Mouse (Mus musculus) forebrain, embryonic 16.5 days (tissue): ENCODE data around the gene Zfp524. TPM values are rescaled to one million over a fixed set of nuclear protein-coding genes. Genes with fewer than 3 reads are reported as not detected.
A peak's percentile ranks its signal among the peaks of the same experiment; 100 is the strongest.

ENCODE experiments used
- ATAC-seq: fragments of 200-750 bp; cut with Nextera tagmentation; 2 replicates; pipeline ENCODE4 v1.8.0; 2017; ENCODE audit warnings: mild to moderate bottlenecking, moderate library complexity
- H3K27ac ChIP-seq: fragments of 300-500 bp; sonication (generic); 2 replicates; pipeline ENCODE4 v1.5.1; 2014; ENCODE audit warnings: low read length, control low read depth
- H3K27me3 ChIP-seq: fragments of 300-500 bp; sonication (generic); replicated peaks from 2 replicates; pipeline ENCODE4 v1.6.1; 2014; ENCODE audit warnings: low read length; ENCODE audit not compliant: control insufficient read depth, insufficient read depth
- H3K36me3 ChIP-seq: fragments of 300-500 bp; sonication (generic); 2 replicates; pipeline ENCODE4 v1.6.1; 2014; ENCODE audit not compliant: control insufficient read depth, insufficient read depth
- H3K4me1 ChIP-seq: fragments of 300-500 bp; sonication (generic); replicated peaks from 2 replicates; pipeline ENCODE4 v1.6.1; 2014; ENCODE audit warnings: low read length; ENCODE audit not compliant: control insufficient read depth, insufficient read depth
- H3K4me2 ChIP-seq: fragments of 300-500 bp; sonication (generic); 2 replicates; pipeline ENCODE4 v1.6.1; 2014; ENCODE audit warnings: mild to moderate bottlenecking, low read length, control low read depth
- H3K4me3 ChIP-seq: fragments of 300-500 bp; sonication (generic); replicated peaks from 2 replicates; pipeline ENCODE4 v1.5.1; 2014; ENCODE audit warnings: mild to moderate bottlenecking, low read length, control low read depth
- H3K9ac ChIP-seq: fragments of 300-500 bp; sonication (generic); replicated peaks from 2 replicates; pipeline ENCODE4 v1.6.1; 2014; ENCODE audit warnings: low read depth, low read length, control low read depth
- H3K9me3 ChIP-seq: fragments of 300-500 bp; sonication (generic); 2 replicates; pipeline ENCODE4 v1.6.1; 2016; ENCODE audit warnings: low read length; ENCODE audit not compliant: control insufficient read depth
- WGBS: fragments of 180-500 bp; shearing (Covaris S2); extraction: QIAGEN DNeasy Blood & Tissue Kit; methylation state at CpG from one replicate; pipeline ENCODE4 v1.1.7; 2014; 5-methylcytosine and 5-hydroxymethylcytosine counted together
- polyA plus RNA-seq: library from polyadenylated mRNA; unstranded; fragments of >200 nt; fragmentation: Nextera tagmentation; extraction: Ambion mirVana; gene quantifications from 2 replicates; pipeline ENCODE4 v1.2.1, GENCODE M21; 2015

Gene Zfp524
- 10.3 and 11.3 TPM in 2 replicates for polyA plus RNA-seq

GRCm38 (mm10) chr7:5014251-5015117 is at the start of gene Zfp524, which contains the start of gene Fiz1:
Zfp524 (plus strand) TSS chr7:5014415.
Fiz1 (minus strand) TSS chr7:5014697.
- H3K4me1 ChIP-seq: peaks cover 15% of the 10 kb centered on the region
- no peaks in the 10 kb centered on the region for H3K27me3 ChIP-seq
- H3K36me3 ChIP-seq: peaks cover 23% of the 10 kb centered on the region
- peak within 1 kb of the TSS; percentile 99 for H3K27ac ChIP-seq
- peak within 1 kb of the TSS; percentile 71 for H3K4me2 ChIP-seq
- peak within 1 kb of the TSS; percentile 90 for H3K9ac ChIP-seq
- peak; percentile 81 for ATAC-seq
- H3K9me3 ChIP-seq: no peaks in the 10 kb centered on the region
- under 1% methylated on average over 42 of the region's 42 CpGs for WGBS
- H3K4me3 ChIP-seq: peak within 1 kb of the TSS; percentile 88

GRCm38 (mm10) chr7:4964988-4965387 is 49.2 kb upstream of the Zfp524 start:
- Histone ChIP-seq H3K4me2 (no peak overlapping the region), H3K27me3 (no peaks in the 10 kb centered on the region), H3K4me3 (no peak overlapping the region), H3K4me1 (no peaks in the 10 kb centered on the region), H3K9me3 (no peaks in the 10 kb centered on the region), H3K27ac (no peak overlapping the region), H3K36me3 (no peaks in the 10 kb centered on the region), H3K9ac (no peak overlapping the region)
- no peak for ATAC-seq
- 87% methylated on average over 5 of the region's 5 CpGs for WGBS

- H3K27ac ChIP-seq: no peak within 1 kb of the TSS
- no peaks in the 10 kb centered on the region for H3K9me3 ChIP-seq
- WGBS: 40% methylated on average over 6 of the region's 6 CpGs
- H3K4me2 ChIP-seq: no peak within 1 kb of the TSS
- no peaks in the 10 kb centered on the region for H3K36me3 ChIP-seq
- no peaks in the 10 kb centered on the region for H3K27me3 ChIP-seq
- no peak within 1 kb of the TSS for H3K9ac ChIP-seq
- no peak within 1 kb of the TSS for H3K4me3 ChIP-seq
- no peak for ATAC-seq
- H3K4me1 ChIP-seq: no peaks in the 10 kb centered on the region
Measured at GRCm38 (mm10) chr7:4971068-4971467, 43.1 kb upstream of the Zfp524 start, which contains the start of gene Sbk3. Sbk3 (minus strand) TSS chr7:4971168.

GRCm38 (mm10) chr7:4971710-4972109 is 42.5 kb upstream of the Zfp524 start:
- Histone ChIP-seq H3K4me2 (no peak overlapping the region), H3K36me3 (no peaks in the 10 kb centered on the region), H3K9ac (no peak overlapping the region), H3K9me3 (peaks cover under 1% of the 10 kb centered on the region; the same call in 1 of the 2 replicates), H3K4me3 (no peak overlapping the region), H3K27me3 (no peaks in the 10 kb centered on the region), H3K4me1 (no peaks in the 10 kb centered on the region), H3K27ac (no peak overlapping the region)
- 36% methylated on average over 7 of the region's 7 CpGs for WGBS
- no peak for ATAC-seq

GRCm38 (mm10) chr7:4972321-4973047 is 41.7 kb upstream of the Zfp524 start:
- 80% methylated on average over 18 of the region's 18 CpGs for WGBS
- Histone ChIP-seq H3K36me3 (no peaks in the 10 kb centered on the region), H3K4me2 (no peak overlapping the region), H3K4me3 (no peak overlapping the region), H3K27ac (no peak overlapping the region), H3K9ac (no peak overlapping the region), H3K27me3 (no peaks in the 10 kb centered on the region), H3K4me1 (no peaks in the 10 kb centered on the region), H3K9me3 (peaks cover 4% of the 10 kb centered on the region; the same call in 1 of the 2 replicates)
- no peak for ATAC-seq

GRCm38 (mm10) chr7:4975455-4975854 is 38.8 kb upstream of the Zfp524 start:
- H3K27ac ChIP-seq: no peak overlapping the region
- no peaks in the 10 kb centered on the region for H3K36me3 ChIP-seq
- H3K4me1 ChIP-seq: no peaks in the 10 kb centered on the region
- H3K9me3 ChIP-seq: peaks cover 4% of the 10 kb centered on the region; the same call in 1 of the 2 replicates
- no peak overlapping the region for H3K4me3 ChIP-seq
- no peaks in the 10 kb centered on the region for H3K27me3 ChIP-seq
- H3K4me2 ChIP-seq: no peak overlapping the region
- ATAC-seq: no peak
- H3K9ac ChIP-seq: no peak overlapping the region
- 63% methylated on average over 4 of the region's 4 CpGs for WGBS

- no peak overlapping the region for H3K9ac ChIP-seq
- WGBS: 91% methylated on average over 7 of the region's 7 CpGs
- H3K36me3 ChIP-seq: no peaks in the 10 kb centered on the region
- no peak overlapping the region for H3K27ac ChIP-seq
- no peak for ATAC-seq
- no peaks in the 10 kb centered on the region for H3K4me1 ChIP-seq
- H3K27me3 ChIP-seq: no peaks in the 10 kb centered on the region
- H3K9me3 ChIP-seq: peaks cover 4% of the 10 kb centered on the region; the same call in 1 of the 2 replicates
- H3K4me2 ChIP-seq: no peak overlapping the region
- H3K4me3 ChIP-seq: no peak overlapping the region
Measured at GRCm38 (mm10) chr7:4976832-4977231, 37.4 kb upstream of the Zfp524 start.

GRCm38 (mm10) chr7:4988250-4988649 is 26.0 kb upstream of the Zfp524 start:
- H3K9ac ChIP-seq: no peak overlapping the region
- no peak for ATAC-seq
- WGBS: 78% methylated on average over 2 of the region's 2 CpGs
- H3K4me2 ChIP-seq: no peak overlapping the region
- H3K9me3 ChIP-seq: no peaks in the 10 kb centered on the region
- no peak overlapping the region for H3K27ac ChIP-seq
- peaks cover 15% of the 10 kb centered on the region for H3K36me3 ChIP-seq
- no peaks in the 10 kb centered on the region for H3K27me3 ChIP-seq
- H3K4me1 ChIP-seq: peaks cover 6% of the 10 kb centered on the region; the same call in 1 of the 2 replicates
- H3K4me3 ChIP-seq: no peak overlapping the region

- Histone ChIP-seq H3K36me3 (peaks cover 21% of the 10 kb centered on the region), H3K9me3 (no peaks in the 10 kb centered on the region), H3K27me3 (no peaks in the 10 kb centered on the region), H3K27ac (no peak overlapping the region), H3K4me2 (peak overlapping the region; percentile 90), H3K4me1 (peaks cover 39% of the 10 kb centered on the region), H3K4me3 (no peak overlapping the region), H3K9ac (no peak overlapping the region)
- no peak for ATAC-seq
- 42% methylated on average over 55 of the region's 55 CpGs for WGBS
Measured at GRCm38 (mm10) chr7:4993347-4993998, 20.7 kb upstream of the Zfp524 start.
